Mouse (Mus musculus): ENCODE data around the gene Psat1.
A peak's percentile ranks its signal among the peaks of the same experiment; 100 is the strongest.

Gene Psat1

DNA sequence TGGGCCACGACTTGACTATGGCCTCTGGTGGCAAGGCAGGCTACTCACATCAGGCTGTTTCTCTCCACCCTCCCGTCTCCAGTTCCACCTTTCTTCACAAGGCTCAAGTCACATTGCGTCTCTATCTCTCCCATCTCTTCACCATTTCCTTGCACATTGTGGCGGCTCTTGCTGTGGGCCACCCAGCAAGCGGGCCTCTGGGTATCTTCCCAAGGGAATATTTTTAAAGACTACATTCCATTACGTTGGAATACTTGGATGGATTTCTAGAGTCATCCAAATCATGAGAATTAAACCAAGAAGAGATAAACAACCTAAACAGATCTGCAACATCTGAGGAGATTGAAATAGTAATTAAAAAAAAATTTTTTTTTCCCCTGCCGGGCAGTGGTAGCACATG is at the start of gene Psat1:
Gene Psat1 (minus strand): TSS at position 101 of the 400 bp plus-strand sequence.
- no peak for DNase-seq

DNA sequence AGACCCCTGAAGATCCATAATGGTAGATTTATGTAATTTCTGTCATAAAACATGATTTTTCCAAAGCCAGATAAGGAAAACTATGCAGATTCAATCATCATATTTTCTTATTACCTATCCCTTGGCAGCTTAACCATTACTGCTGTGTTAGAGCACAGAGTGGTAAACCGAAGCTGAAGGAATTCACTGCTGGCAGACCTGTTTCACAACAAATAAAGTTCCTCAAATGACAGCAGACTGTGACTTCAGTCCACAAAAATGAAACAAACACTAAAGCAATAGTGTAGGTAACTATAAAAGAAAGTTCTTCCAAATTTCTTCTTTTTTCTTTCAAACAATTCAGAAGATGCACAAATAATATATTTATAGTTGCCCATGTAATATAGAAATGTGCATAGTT is 43.0 kb upstream of the Psat1 start:
- DNase-seq: no peak

DNA sequence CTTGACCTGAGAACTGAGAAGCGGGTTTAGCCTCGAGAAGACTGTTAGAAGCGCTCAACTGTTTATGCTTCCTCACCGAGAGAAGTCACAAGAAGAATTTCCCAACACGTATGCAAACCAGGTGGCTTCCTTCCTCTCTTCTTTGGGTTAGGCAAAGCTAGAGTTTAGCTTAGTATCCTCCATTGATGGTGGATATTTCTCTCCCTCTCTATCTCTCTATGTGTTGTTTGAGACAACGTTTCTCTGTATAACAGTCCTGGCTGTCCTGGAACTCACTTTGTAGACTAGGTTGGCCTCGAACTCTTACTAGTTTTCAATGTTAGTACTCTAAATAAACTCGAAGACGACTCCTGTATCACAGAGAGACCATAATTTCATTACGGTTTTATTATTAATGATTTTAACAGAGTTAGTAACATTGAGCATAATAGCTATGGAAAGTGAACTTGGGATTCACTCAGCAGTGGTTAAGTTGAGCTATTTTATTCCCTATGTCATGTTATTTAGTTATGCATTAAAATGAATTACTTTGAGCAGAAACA is 38.1 kb upstream of the Psat1 start:
- no peak for DNase-seq

DNA sequence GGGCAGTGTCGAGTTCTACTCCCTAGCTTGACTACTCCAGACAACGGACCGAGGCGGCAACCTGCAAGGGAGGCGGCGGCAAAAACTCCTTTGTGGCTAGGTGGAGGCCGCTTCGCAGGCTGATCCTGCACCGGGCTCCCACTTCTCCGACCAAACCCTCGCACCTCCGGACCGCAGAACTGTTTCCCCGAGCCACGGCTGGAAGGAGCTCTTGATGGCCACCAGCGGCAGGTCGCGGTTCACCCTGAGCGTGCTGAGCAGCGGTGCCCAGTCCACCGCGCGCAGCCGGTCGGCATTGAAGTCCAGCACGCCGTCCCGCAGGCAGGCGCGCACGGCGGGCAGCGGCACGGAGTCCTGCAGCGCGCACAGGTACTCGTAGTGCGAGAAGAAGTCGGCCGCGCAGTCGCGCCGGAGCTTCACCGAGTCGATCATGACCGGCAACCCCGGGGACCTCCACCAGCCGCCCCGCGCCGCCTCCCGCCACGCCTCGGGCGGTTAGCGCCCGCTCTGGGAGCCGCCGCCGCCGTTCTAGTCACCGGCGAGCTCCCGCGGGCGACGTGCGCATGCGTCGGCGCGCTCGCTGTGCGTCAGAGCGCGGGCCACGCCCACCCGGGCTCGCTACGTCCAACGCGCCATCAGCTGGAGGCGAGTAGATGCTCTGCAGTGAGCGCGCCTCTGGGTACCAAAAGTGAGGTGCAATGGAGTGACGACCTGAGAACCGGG is 37.5 kb upstream of the Psat1 start, which contains the start of gene Cep78:
Gene Cep78 (minus strand): TSS at position 541 of the 723 bp plus-strand sequence.
- peak; percentile 91 for DNase-seq

DNA sequence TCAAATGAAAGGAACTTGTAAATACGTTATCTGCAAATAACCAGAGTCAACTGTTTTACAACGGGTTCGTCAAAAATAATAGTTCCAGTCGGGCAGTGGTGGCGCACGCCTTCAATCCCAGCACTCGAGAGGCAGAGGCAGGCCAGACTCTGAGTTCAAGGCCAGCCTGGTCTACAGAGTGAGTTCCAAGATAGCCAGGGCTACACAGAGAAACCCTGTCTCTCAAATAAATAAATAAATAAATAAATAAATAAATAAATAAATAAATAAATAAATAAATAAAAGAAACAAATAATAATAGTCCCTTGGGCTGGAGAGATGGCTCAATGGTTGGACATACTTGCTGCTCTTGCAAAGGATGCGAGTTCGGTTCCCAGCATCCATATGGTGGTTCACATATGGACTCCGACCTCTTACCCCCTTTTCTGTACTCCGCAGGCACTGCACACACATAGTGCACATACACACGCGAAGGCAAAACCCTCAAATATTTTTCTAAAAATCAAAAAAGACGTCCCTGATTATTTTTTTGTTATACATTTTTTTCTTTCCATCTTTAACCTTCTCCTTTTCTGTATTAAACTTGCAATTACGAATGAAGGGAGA is 36.7 kb upstream of the Psat1 start:
- no peak for DNase-seq

DNA sequence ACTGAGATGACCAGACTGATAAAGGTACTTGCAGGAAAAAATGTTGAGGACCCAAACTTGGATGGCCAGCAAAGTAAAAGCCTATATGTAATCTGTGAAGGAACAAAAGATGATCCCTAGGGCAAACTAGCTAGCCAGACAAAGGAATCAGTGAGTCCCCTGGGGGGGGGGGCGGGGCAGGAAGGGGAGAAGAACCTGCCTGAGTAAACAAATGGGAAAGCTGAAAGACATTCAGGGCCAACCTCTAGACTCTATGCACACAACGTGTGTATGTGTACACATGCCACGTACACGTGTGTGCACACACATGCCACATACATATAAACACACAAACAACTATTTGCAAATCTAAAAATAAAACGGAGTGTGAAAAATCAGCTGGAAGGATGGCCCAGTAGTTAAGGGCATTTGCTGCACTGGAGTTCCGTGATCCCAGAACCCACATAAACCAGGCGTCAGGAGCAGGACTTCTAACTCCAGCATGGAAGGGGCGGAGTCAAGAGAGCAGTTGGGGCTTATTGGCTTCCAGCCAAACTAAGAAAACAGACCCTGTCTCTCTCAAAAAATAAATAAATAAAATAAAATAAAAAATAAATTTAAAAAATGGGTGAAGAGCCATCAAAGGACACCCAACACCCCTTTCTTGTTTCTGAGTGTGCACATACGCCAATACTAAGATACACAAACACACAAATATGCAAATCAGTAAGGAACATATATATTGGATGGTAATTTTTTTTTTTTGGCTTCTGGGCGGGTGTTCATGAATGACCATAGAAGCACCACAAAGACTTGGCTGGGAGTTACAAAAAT is 36.0 kb upstream of the Psat1 start:
- DNase-seq: no peak

DNA sequence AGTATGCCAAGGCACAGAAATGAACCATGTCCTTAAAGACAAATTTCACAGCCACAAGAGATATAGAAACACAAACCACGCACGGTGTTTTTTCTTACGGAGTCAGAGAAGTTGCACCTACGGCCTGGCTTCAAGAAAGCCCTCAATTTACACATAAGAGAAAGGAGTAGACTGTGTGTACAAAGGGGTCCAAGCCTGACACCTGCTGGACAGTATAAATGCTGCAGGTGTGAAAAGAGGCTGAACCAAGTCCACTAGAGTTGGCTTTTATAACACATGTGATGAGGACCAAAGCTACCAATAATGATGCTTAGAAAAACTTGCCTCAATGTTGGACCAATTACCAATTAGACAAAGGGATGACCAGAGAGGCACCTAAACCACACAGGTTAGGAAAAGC is 34.7 kb upstream of the Psat1 start:
- DNase-seq: peak; percentile 32

DNA sequence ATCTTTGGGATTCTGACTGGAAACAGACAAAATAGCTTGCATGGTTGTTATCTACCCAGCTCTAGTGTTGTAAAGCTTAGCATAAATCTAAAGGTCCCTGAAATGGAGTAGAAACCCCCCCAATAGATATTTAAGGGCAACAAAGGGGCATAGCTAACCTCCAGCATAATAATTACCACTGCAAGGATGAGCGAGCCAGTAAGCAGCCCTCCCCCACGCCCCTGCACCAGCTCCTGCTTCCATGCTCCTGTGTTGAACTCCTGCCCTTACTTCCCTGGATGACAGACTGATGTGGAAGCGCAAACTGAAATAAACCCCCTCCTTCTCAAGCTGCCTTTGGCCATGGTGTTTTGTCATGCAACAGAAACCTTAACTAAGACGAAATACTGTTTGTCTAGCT is 26.2 kb upstream of the Psat1 start:
- no peak for DNase-seq

DNA sequence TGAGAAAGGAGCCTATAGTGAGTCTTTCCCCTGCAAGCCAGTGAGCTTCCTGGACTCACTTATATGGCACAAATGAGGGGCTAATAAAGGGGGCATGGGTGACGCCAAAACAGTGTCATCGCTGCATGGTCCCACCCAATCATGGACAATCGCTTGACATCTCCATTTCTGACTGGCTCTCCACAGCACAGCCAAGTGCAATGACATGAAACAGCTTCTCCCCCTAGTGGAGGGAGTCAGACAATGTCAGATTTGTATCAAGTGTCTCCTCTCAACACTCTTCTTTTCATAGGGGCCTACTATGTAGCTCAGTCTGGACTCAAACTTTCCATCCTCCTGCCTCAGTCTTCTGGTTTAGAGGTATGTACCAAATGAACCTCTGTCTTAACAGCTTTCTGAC is 17.9 kb upstream of the Psat1 start:
- peak; percentile 64 for DNase-seq

DNA sequence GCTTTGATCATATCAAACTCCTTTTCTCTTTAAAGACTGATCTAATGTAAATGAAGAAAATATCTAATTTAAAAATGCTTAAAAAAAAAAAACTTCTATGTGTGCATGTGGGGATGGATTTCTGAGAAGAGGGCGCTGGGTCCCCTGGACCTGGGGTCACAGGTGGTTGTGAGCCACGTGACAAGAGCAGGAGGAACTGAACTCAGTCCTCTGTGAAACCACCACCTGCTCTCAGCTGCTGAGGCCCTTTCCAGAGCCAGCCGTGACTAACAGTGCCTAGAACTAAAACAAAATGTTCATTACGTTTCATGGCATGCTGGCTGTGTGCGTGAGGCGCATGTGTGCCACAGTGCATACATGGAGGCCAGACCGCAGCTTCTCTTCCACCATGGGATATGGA is 17.4 kb upstream of the Psat1 start:
- no peak for DNase-seq

DNA sequence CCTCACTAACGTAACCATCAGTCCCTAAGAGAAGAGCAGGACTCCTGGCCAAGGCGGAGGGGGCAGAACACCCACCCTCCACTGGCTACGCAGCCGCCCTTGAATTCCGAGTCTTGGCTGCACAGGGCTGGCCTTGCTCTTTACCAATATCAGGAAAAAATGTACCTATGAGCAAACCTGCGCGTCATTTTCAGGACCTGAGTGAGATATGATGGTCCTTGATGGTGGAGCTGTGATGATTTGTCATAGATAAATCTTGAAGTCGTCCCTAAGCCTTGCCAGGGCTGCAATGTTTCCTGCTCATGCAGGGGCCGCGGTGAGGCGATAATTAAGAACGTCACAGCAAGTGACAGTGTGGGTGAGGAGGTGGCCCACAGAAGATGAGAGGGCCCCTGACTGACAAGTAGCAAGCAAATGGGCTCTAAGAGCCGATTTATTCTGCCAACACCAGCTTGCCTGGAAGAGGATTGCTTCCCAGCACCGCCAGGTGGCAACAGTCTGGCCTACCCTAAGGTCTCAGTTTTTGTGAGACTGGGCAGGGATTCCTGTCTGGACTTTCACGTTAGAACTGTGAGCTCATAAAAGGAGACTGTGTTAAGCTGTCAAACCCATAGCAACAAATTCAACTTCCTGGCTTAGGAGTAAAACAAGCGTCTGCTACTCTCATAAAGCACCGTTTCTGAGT is 16.0 kb upstream of the Psat1 start:
- DNase-seq: no peak

DNA sequence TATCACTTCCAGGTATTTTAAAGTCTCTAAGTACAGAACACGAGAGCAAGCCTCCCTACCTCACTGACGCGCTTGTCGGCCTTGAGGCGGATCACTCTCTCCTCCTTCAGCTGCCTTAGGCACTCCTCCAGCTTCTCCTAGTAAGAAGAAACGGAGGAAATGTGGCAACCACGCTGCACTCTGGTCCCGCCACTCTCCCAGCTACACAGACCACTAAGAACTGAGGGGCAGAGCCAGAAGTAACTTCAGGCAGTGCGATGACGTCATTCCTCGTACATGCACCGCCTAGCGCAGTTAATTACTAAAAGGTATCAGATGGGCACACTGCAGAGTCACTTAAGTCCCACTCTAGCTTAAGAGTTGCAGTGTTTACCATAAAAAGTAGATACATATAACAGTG is 15.2 kb upstream of the Psat1 start:
- no peak for DNase-seq

DNA sequence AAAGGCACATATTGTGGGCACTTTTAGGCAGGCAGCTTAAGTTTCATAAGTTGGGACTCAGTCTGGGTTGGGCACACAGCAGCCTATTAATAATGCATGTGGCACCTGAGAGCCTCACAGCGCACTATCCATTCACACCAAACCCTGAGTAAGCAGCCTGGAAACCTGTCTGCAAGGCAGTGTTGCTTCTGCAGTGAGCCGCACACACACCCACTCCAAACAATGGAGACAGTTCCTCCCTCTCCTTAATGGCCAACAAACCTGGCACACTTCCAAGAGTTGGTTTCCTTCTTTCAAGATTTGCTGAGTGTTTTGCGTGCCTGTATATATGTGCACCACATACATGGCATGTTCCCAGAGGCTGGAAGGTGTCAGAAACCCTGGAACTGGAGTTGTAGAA is 3.1 kb upstream of the Psat1 start:
- no peak for DNase-seq

DNA sequence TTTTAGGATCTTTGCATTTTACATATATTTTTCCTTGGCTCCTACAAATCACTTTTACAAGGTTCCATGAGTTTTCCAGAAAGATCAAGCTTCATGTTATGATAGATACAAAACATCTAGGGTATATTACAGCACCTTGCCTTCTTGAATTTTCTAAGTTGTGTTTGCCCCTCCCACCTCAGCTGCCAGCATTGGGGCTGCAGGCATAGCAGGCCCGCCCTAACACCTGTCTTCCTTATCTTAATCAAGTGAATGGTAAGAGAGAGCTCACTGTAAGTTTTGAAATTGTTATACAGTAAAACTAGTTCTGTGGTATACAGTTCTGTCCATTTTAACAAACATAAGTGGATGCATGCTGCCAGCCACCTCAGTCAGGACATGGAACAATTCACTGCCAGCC is 1.7 kb upstream of the Psat1 start:
- DNase-seq: no peak

DNA sequence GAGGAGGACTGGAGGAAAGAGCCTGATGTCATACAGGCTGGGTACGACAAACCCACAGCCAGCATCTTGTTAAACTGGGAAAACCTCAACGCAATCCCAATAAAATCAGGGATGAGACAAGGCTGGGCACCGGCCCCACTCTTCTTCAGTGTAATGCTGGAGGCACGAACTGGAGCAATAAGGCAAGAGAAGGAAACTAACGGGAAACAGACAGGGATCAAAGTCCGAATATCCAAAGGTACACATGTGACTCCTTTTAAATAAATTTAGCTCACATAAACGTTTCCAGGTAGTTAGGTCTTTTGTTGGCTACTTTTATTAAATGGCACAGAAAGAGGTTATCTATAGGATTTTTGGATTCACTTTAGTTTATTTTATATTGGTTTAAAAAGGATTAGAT is 1.3 kb upstream of the Psat1 start:
- DNase-seq: no peak

DNA sequence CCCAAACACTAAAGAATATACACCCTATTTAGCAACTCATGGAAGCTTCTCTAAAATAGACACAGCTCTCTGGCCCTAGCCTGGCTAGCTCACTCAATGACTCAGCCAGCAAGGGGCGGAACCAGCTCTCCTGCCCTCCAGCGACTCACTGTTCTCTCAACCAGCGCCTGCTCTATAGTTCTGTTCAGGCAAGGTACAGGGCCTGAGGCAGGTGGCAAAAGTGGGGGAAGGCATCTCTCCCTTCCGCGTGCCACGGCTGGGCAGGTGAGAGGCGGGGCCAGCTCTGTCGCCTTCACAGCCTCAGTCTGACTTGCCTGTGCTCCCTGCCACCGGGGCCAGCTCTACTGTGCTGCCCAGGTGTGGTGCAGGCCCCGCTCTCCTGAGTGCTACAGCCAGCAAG is 474 bp downstream of the Psat1 start:
- no peak for DNase-seq

DNA sequence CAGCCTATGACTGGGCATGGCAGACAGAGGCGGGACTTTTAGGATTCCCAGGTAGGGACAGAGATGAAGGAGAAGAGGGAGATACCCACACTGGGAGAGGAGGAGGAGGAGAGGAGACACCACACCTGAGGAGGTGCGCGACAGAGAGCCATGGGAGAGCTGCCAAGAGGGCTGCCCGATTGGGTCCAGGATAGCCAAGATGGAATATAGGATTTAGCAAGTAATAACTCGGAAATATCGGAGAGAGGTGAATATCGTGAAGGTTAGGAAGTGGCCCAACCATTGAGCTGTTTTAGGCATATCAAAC is 4.1 kb downstream of the Psat1 start:
- no peak for DNase-seq

DNA sequence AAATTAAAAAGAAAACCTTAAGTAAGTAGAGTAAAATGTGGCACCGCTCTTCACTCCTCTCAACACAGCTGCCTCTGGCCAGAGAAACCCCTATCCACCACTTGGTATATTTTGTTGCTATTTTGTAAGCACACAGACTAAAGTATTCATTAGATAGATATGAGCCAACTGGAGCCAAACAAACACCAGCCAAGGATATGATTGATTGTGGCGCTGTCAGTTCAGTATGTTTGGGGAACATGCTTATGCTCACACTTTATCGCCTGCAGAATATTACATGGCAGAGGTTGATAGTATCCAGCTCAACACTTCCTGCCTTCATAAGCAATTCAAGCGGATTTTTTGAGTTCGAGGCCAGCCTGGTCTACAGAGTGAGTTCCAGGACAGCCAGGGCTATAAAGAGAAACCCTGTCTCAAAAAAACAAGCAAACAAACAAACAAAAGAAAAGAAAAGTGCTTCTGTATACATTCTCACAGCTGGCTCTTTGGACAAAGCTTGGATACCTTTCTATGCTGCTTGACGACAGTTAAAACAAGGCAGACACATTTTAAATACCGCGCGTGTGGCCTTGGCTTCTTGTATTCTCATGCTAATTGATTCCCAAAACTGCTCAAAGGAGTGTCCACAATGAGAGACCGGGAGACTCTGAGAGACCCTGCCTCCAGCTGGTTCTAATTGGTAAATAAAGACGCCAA is 4.6 kb downstream of the Psat1 start:
- no peak for DNase-seq

DNA sequence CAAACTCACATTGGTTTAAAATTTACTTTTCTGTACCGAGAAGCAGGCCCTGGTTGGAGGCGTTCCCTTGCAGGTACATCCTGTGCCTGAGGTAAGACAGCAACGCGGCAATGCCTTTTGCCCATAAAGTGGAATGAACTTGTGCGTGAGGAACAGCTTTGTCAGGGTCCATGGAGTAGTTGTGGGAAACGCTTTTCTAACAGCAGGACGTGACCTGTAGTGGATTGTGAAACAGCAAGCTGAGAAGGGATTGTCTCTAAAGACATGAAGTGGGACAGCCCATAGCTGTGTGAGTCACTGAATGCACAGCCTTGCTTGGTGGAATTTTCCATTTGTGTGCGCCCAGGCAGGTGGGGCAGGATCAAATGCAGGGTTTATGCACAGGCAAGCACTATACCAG is 5.7 kb downstream of the Psat1 start:
- no peak for DNase-seq

DNA sequence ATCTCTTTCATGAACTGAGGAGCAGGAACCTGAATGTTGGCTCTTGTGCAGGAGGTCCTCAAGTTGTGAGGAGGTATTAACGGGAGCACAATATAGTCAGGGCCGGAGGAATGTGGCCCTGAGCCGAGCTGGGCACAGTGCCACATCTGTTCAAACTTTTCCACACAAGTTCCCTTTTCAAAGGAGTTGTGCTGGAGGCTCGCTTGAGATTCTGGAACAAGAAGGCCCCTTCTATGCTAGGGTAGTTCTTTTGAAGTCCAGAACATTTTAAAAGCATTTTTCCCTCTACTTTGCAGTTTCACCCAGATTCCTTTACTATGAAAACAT is 21.5 kb downstream of the Psat1 start:
- peak; percentile 69 for DNase-seq

DNA sequence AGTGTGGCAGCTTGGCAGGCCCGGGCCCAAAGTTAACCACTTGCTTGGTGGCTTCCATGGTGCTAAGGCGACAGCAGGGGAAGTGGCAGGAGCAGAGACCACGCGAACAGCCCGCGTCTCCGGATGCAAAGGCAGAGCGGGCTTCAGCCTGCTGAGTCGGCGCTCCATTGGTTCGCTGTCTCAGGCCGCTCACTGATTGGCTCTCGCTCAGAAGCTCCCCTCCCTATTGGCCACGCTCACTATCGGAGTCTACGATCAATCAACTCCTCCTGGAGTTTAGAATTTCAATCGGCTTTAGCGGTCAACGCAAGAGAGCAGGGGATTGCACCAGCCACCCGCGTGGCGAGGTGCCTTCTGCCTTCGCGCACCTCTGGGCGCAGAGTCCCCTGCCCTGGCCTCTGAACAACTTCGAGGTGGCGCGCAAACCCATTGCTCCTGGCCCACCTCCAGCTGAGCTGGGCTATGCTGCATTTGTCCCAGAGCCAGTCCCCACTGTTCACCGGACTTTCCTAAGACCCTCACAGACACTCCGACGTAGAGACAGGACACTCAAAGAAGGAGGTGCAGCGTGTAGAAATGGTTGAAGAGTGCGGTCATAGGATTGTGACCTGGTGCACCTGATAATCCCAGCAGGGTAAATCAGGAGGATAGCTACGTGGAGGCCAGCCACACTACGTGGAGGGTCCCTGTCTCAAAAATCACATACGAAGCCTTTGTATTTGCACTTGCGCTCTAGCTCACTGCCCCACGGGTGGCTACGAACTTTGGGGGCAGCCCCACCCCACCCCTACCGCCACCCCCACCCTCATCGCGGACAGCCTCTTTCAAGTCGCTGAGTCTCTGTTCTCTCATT is 22.0 kb downstream of the Psat1 start:
- DNase-seq: peak; percentile 92
